Mouse (Mus musculus) hindbrain, embryonic 16.5 days (tissue): ENCODE results near the gene Cyth1. TPM values are rescaled to one million over a fixed set of nuclear protein-coding genes. Genes with fewer than 3 reads are reported as not detected.

ENCODE experiments used
- ATAC-seq: fragments of 200-750 bp; cut with Nextera tagmentation; 2 replicates; pipeline ENCODE4 v1.8.0; 2017; ENCODE audit warnings: moderate TSS enrichment, moderate library complexity
- H3K27ac ChIP-seq: fragments of 300-500 bp; sonication (generic); 2 replicates; pipeline ENCODE4 v1.5.1; 2014; ENCODE audit warnings: low read depth, mild to moderate bottlenecking, control low read depth, low read length, moderate library complexity
- H3K27me3 ChIP-seq: fragments of 300-500 bp; sonication (generic); replicated peaks from 2 replicates; pipeline ENCODE4 v1.6.1; 2014; ENCODE audit warnings: low read length; ENCODE audit not compliant: control insufficient read depth, insufficient read depth
- H3K36me3 ChIP-seq: fragments of 300-500 bp; sonication (generic); 2 replicates; pipeline ENCODE4 v1.6.1; 2014; ENCODE audit warnings: mild to moderate bottlenecking, low read length, moderate library complexity, mixed read lengths; ENCODE audit not compliant: control insufficient read depth, insufficient read depth
- H3K4me1 ChIP-seq: fragments of 300-500 bp; sonication (generic); 2 replicates; pipeline ENCODE4 v1.6.1; 2014; ENCODE audit warnings: low read depth, low read length; ENCODE audit not compliant: control insufficient read depth, insufficient read depth
- H3K4me2 ChIP-seq: fragments of 300-500 bp; sonication (generic); 2 replicates; pipeline ENCODE4 v1.6.1; 2014; ENCODE audit warnings: mild to moderate bottlenecking, low read length, control low read depth, moderate library complexity
- H3K4me3 ChIP-seq: fragments of 300-500 bp; sonication (generic); 2 replicates; pipeline ENCODE4 v1.5.1; 2014; ENCODE audit warnings: mild to moderate bottlenecking, low read length, control low read depth, moderate library complexity
- H3K9ac ChIP-seq: fragments of 300-500 bp; sonication (generic); 2 replicates; pipeline ENCODE4 v1.6.1; 2014; ENCODE audit warnings: low read depth, mild to moderate bottlenecking, control low read depth, low read length, moderate library complexity
- H3K9me3 ChIP-seq: fragments of 300-500 bp; sonication (generic); 2 replicates; pipeline ENCODE4 v1.6.1; 2014; ENCODE audit warnings: mild to moderate bottlenecking, low read length, moderate library complexity; ENCODE audit not compliant: control insufficient read depth
- WGBS: fragments of 180-500 bp; shearing (Covaris S2); extraction: QIAGEN DNeasy Blood & Tissue Kit; methylation state at CpG from one replicate; pipeline ENCODE4 v1.1.7; 2014; 5-methylcytosine and 5-hydroxymethylcytosine counted together
- polyA plus RNA-seq: library from polyadenylated mRNA; unstranded; fragments of >200 nt; fragmentation: Nextera tagmentation; extraction: Ambion mirVana; gene quantifications from 2 replicates; pipeline ENCODE4 v1.2.1, GENCODE M21; 2015

Cyth1 gene
- polyA plus RNA-seq, 1 experiment from 2014 or later: 19.7 TPM

DNA sequence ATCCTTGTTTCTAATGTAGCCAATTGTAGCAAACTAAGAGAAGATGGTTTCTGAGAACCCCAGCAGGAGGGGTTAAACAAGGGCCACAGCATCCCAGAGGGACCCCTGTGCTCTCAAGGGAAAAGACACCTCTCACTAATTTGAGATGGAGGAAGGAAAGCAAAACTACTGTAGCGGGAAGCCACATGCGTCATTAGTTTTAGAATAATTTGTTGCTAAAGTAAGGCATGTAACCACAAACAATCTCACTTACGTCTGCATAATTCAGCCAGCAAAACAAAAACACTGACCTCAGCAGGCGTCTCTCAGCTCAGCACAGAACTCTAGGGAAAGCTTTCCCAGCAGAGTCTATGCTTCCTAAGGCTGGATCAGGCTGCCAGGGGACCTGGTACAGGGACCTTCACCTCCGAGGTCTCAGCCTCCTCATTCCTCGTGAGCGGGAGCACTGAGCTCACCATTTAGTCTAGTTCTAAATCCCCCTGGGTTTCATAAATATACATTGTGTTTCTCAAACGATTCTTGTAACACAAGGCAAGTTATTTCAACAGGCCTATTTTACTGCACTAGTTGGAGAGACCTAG is 91.8 kb downstream of the Cyth1 start:
- H3K9me3 ChIP-seq: no peaks in the 10 kb centered on the region
- no peak for ATAC-seq
- no peak overlapping the region for H3K4me2 ChIP-seq
- no peaks in the 10 kb centered on the region for H3K36me3 ChIP-seq
- no peak overlapping the region for H3K27ac ChIP-seq
- no peak overlapping the region for H3K4me3 ChIP-seq
- H3K4me1 ChIP-seq: no peaks in the 10 kb centered on the region
- H3K9ac ChIP-seq: no peak overlapping the region
- H3K27me3 ChIP-seq: no peaks in the 10 kb centered on the region
- WGBS: 68% methylated on average over 8 of the region's 8 CpGs

DNA sequence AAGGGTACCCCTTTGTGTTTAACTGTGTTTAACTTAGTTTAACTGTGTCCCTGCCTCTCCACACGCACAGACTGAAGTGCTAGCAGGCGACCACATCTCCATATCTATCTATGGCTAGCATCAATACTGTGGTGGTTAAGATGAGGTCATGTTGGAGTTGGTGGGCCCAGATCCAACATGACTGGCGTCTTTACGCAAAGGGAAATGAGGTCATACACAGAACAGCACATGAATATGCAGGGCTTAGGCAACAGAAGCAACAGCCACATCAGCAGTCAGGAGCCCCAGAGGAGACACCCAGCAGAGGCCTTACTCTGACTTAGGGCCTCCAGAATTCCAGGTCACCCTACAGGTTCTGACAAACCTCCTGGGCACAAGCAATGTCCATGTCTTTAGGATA is 95.4 kb downstream of the Cyth1 start:
- Histone ChIP-seq H3K36me3 (no peaks in the 10 kb centered on the region), H3K4me1 (peaks cover 5% of the 10 kb centered on the region), H3K4me2 (no peak overlapping the region), H3K27me3 (no peaks in the 10 kb centered on the region), H3K4me3 (no peak overlapping the region), H3K27ac (no peak overlapping the region), H3K9me3 (no peaks in the 10 kb centered on the region), H3K9ac (no peak overlapping the region)
- WGBS: 88% methylated on average over 4 of the region's 4 CpGs
- no peak for ATAC-seq

- no peak overlapping the region for H3K4me3 ChIP-seq
- no peak overlapping the region for H3K27ac ChIP-seq
- H3K4me2 ChIP-seq: no peak overlapping the region
- WGBS: 94% methylated on average over 5 of the region's 5 CpGs
- no peaks in the 10 kb centered on the region for H3K36me3 ChIP-seq
- H3K9me3 ChIP-seq: no peaks in the 10 kb centered on the region
- no peak overlapping the region for H3K9ac ChIP-seq
- no peak for ATAC-seq
- H3K27me3 ChIP-seq: no peaks in the 10 kb centered on the region
- peaks cover 5% of the 10 kb centered on the region for H3K4me1 ChIP-seq
Measured at GRCm38 (mm10) chr11:118151423-118152180, 96.8 kb downstream of the Cyth1 start.

DNA sequence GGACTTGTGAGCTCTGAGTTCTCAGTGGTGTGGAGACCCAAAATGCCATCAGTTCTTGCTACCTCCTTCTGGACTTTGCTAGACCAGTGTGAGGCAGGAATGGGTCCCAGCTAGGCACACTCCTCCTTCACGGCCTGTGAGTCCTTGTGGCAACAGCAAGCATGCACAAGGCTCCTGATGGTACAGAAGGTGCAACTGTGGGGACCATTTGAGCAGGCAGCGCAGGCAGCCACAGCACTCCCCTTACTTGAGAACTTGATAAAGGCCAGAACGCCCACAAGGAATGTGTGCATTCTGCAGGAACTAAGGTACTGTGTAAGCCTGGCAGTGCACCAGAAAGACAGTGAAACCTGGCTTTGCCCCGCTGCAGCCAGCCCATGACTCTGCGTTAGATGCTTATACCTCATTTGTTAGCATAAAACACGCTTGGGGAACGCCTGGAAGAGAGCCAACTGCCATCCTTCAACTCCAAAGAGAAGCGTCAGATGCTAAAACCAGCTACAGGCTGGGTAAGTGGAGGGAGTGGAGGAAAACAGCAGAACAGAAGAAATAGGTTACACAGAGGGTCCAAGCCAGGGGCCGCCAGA is 98.2 kb downstream of the Cyth1 start:
- Histone ChIP-seq H3K27me3 (no peaks in the 10 kb centered on the region), H3K9ac (no peak overlapping the region), H3K4me2 (no peak overlapping the region), H3K4me1 (peaks cover 5% of the 10 kb centered on the region), H3K27ac (no peak overlapping the region; the same call in 1 of the 2 replicates), H3K9me3 (no peaks in the 10 kb centered on the region), H3K4me3 (no peak overlapping the region), H3K36me3 (no peaks in the 10 kb centered on the region)
- ATAC-seq: no peak; the same call in 1 of the 2 replicates
- WGBS: 54% methylated on average over 9 of the region's 9 CpGs

DNA sequence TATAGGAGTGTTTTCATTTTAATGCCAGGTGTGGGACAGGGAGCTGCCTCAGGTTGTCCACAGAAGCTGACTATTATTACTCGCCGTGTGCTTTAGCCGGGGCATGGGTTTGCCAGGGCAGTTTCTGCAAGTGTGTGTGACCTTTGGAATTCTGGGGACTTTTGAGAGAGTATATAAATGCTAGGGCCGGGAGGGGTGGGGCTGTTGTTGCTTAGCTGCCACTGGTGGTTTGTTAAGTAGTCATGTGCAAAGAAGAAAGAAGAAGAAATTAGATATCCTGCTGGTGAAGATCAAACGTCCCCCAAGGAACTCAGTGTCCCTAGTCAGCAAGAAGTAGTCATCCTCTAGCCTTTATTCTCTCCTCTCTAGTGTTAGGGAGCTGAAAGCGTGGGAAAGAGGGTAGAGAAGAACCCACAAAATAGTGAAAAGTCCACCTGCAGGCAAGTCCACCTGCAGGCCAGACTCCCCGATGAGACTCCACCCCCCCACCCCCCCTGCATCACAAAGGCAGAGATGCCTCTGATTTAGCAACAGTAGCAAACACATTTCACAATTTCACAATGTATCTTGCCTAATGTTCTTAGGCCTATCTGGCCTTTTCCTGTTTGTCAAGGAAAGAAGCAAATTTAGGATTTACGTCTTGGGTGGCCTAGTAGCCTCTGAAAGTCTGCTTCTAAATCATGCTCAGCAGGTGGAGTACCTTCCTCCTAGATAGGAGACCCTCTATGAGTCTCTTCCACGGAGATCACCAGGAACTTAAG is 100.3 kb downstream of the Cyth1 start:
- ATAC-seq: no peak
- H3K4me2 ChIP-seq: no peak overlapping the region
- H3K36me3 ChIP-seq: no peaks in the 10 kb centered on the region
- peaks cover 5% of the 10 kb centered on the region for H3K4me1 ChIP-seq
- H3K27ac ChIP-seq: no peak overlapping the region
- no peaks in the 10 kb centered on the region for H3K9me3 ChIP-seq
- H3K4me3 ChIP-seq: no peak overlapping the region
- H3K27me3 ChIP-seq: no peaks in the 10 kb centered on the region
- no peak overlapping the region for H3K9ac ChIP-seq
- 69% methylated on average over 9 of the region's 9 CpGs for WGBS

DNA sequence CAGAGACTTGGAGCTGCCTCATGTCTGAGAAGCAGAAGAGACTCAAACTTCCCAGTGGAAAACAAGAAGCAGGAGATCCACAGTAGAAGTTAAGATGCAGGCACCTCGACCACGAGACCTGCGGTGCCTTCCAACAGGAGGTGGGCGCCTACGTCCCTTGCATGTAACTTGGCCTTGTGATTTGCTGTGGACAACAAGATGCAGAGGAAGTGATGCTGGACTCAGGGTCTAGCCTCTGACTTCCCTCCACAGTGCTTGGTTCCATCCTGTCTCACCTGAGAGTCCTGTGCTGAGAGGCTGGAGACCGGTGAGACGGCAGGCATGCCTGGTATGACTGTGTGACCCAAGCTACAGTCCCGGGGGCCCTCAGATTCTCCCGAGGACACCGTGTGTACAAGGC is 101.9 kb downstream of the Cyth1 start:
- no peaks in the 10 kb centered on the region for H3K36me3 ChIP-seq
- no peaks in the 10 kb centered on the region for H3K9me3 ChIP-seq
- H3K4me2 ChIP-seq: no peak overlapping the region
- no peak for ATAC-seq
- H3K27ac ChIP-seq: no peak overlapping the region
- WGBS: 98% methylated on average over 10 of the region's 10 CpGs
- peaks cover 8% of the 10 kb centered on the region for H3K4me1 ChIP-seq
- H3K9ac ChIP-seq: no peak overlapping the region
- H3K27me3 ChIP-seq: no peaks in the 10 kb centered on the region
- H3K4me3 ChIP-seq: no peak overlapping the region

DNA sequence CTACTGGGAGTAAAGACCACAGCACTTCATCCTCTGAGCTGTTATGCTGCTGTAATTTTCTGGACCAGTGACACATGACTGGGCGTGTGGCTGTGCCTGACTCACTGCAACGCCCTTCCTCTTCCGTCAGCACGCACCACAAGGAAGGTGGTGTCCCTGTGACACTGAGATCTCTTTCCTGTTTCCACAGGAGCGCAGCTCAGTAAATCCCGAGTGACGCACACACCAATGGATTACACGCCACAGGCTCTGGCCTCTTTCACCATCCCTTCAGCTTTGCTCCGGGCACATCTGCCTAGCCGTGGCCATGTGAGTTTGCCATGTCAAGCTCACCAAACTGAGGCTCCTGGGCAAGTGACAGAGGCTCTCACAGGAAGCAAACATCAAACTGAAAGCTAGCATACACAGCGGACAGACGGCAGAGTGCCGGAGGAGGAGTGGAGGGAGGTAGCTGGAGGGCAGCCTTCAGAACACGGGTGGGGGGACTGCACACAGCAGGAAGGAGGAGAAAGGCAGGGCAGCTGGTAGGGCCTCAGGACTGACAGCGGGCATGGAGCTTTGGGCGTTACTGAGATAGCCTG is 102.5 kb downstream of the Cyth1 start:
- no peak overlapping the region; the same call in 1 of the 2 replicates for H3K4me2 ChIP-seq
- H3K27ac ChIP-seq: no peak overlapping the region
- H3K9me3 ChIP-seq: no peaks in the 10 kb centered on the region
- H3K4me3 ChIP-seq: no peak overlapping the region
- ATAC-seq: no peak
- 76% methylated on average over 16 of the region's 16 CpGs for WGBS
- H3K4me1 ChIP-seq: peaks cover 8% of the 10 kb centered on the region
- H3K9ac ChIP-seq: no peak overlapping the region
- no peaks in the 10 kb centered on the region for H3K27me3 ChIP-seq
- H3K36me3 ChIP-seq: no peaks in the 10 kb centered on the region

DNA sequence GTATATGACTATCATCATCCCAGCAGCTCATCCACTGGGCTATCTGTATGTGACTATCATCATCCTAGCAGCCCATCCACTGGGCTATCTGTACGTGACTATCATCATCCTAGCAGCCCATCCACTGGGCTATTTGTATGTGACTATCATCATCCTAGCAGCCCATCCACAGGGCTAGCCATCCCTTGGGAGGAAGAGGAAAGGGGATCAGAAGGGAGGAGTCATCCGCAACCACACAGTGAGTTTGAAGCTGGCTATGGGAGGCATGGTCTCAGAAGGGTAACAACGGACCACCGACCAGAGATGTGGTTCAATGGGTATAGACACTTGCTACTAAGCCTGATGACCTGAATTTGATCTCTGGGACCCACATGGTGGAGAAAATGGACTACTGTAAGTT is 103.3 kb downstream of the Cyth1 start:
- H3K36me3 ChIP-seq: no peaks in the 10 kb centered on the region
- H3K27me3 ChIP-seq: no peaks in the 10 kb centered on the region
- no peaks in the 10 kb centered on the region for H3K9me3 ChIP-seq
- no peak for ATAC-seq
- H3K4me3 ChIP-seq: no peak overlapping the region
- no peak overlapping the region for H3K27ac ChIP-seq
- WGBS: 94% methylated on average over 4 of the region's 4 CpGs
- H3K4me2 ChIP-seq: no peak overlapping the region
- H3K4me1 ChIP-seq: peaks cover 8% of the 10 kb centered on the region
- no peak overlapping the region for H3K9ac ChIP-seq

DNA sequence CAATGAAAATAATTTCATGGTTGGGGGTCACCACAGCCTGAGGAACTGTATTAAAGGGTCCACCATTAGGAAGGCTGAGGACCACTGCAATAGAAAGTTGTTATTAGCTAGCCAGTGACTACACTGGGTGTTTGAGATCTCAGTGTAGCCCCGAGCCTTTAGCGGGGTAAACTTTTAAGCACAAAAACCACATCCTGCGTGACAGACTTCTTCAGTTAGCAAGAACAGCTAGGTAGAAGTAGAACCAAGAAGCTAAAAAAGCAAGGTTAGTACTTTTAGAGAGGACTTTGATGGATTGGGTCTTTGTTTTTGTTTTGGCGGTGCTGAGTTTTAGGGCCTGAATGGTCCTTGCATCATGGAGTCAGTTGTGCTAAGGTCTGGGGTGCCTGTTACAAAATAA is 104.7 kb downstream of the Cyth1 start:
- no peak overlapping the region for H3K4me3 ChIP-seq
- H3K27ac ChIP-seq: no peak overlapping the region
- ATAC-seq: no peak
- H3K9ac ChIP-seq: no peak overlapping the region
- no peaks in the 10 kb centered on the region for H3K27me3 ChIP-seq
- 93% methylated on average over 4 of the region's 4 CpGs for WGBS
- no peaks in the 10 kb centered on the region for H3K36me3 ChIP-seq
- peaks cover 6% of the 10 kb centered on the region for H3K4me1 ChIP-seq
- peaks cover 2% of the 10 kb centered on the region; the same call in 1 of the 2 replicates for H3K9me3 ChIP-seq
- no peak overlapping the region for H3K4me2 ChIP-seq
